Mouse (Mus musculus) embryo, embryonic 11 days (tissue): ENCODE measurements around the gene Adgrv1.

Experiments used
- DNase-seq: peaks from one replicate; pipeline ENCODE4 v3.0.0-alpha.2; 2015

Gene Adgrv1

DNA sequence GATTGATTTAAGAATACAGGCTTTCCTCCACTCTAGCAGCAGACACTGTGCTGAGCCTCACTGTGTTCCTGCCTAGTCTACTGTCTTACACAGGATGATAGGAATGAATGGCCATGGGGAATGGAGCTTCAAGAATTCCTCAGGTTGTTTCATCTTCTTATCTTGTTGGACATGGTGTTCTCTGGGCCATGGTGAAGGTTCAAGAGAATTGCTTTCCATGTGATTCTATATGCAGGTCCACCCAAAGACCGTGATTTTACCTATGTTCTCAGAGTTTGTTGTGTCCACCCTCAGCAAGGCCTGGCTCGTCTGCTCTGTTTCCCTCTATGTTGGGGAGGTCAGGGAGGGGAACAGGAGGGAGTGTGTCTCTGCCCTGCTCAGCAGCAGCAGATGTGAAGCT lies 26.0 kb downstream of the Adgrv1 start:
- DNase-seq: no peak

DNA sequence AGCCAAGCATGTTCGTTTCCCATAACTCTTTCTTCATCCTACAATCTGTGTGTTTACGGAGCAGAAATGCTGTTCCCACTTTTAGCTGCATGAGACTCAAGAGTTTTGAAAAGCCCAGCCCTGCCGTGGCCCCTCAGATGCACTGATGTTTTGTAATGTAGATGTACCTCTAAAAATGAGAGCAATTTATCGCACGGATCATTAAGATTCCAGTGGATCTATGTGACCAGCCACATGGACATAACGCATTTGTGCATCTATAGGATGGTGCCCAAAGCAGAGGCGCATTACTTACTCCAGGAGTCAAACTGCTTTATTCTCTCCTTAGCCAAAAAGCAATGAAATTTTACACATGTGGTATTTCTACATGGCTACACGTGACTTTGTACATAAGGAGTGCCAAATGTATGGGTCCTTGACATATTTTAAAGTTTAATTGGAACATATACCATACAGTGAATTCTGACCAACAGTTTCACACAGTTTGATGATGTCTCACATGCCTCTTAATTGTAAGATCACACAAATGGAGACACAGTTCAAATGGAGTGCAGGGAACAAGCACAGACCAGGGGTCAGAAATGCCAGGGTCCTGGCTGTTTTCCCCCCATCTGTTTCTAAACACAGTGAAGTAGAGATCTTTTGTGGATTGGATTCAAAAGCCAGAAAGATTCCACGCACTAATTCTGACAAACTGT lies 35.9 kb downstream of the Adgrv1 start:
- peak; percentile 44 for DNase-seq

DNA sequence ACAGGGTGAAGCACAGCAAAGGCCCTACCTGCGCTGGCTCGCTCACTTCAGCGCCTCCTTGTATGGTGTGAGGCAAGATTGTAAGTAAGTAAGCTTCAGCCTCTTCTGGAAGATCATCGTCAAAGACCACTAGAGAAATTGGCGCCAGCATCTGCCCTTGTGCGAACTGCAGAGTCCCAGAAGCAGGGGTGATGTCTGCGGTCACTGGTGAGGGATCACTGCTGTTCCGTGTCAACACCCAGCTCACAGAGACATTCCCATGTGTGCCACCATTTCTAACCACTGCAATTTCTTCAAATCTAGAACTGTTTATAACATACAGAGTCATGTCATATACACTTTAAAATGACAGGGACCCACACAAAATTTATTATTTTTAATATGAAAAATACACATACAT lies 54.3 kb downstream of the Adgrv1 start:
- no peak for DNase-seq

DNA sequence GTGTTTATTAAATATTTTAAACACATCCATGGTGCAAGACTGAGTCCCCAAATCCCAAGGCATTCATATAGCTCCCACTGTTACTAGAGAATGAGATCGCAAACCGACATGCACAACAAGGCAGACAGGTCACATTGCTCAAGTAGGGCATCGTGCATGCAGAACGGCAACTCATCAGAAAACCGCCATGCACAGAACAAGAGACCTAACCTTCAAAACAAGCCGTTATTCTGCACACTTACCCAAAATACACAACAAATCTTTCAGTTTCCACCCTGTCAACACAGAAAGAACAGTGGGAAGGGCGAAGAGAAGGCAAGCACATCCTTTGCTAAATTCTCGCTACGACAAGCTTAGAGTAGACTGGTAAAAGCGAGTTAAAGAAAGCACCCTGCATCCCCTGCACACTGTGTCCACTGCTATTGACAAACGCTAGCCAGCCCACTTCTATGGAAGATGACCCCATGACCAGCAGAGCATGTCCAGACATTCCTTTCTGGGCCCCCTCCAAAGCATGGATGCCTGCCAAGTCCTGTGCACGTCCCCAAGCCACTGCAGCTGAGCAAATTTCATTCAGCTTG lies 62.6 kb downstream of the Adgrv1 start:
- peak; percentile 68 for DNase-seq

DNA sequence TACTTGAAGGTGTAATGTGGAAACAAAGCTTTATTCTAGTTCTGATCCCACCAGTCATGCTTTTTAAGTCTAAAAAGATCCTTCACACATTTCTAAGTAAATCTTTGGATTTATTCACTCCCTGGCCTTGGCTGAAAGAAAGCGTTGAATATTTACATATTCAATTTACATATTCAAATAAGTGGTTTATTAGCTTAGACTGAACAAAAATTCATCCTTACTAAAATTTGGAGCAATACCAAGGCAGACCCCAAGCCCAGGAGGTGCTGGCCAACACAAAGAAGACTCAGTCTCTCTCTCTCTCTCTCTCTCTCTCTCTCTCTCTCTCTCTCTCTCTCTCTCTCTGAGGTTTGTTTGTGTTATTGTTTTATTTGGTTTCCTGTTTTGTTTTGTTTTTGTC lies 82.9 kb downstream of the Adgrv1 start:
- no peak for DNase-seq

DNA sequence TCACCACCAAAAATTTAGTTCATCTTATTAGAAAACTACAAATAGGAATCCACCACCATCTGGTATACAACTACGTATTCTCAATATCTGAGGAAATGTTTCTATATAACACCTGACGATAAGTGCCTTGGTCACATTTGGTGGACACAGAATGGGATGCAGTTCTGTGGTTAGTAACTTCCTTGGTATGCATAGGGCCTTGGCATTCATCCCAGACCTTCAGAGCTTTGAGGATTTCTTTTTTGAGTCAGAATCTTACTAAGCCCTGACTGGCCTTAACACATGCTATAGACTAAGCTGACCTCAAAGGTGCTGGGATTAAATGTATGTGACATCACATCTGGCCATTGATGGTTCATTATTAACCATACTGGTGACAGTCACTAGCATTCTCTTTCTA lies 98.0 kb downstream of the Adgrv1 start:
- no peak for DNase-seq

DNA sequence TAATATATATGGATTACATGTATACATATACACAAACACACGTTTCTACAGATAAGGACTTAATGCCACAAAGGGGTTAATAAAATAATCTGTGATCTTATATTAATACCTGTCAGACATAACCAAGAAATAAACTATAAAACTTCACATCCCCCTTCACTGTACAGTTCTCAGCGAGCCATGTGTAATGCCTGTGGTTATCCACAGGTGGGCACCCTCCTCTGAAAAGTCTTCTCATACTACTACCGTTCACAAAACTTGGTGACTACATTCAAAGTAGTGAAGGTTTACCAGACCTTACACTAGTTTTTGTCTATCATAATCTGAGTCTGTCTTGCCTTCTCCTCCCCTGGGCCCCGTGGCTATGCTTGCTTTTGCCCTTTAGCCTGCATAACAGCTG lies 106.3 kb downstream of the Adgrv1 start:
- peak; percentile 22 for DNase-seq

DNA sequence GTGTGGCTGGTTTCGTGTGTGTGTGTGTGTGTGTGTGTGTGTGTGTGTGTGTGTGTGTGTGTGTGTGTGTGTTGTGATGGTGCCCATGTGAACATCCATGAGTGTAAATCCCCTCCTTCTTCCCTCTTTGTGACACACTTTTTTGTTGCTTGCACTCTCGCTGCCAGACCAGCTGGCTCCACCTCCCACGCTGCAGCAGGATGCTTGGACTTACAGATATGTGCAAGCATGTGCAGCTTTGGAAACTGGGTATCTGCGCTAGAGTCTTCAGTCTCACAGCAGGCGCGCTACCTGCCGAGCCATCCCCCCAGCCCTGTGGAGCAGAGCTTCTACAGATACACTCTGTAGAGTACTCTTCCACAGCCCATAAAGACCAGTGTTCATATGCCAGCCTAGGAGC lies 122.8 kb downstream of the Adgrv1 start:
- DNase-seq: no peak

DNA sequence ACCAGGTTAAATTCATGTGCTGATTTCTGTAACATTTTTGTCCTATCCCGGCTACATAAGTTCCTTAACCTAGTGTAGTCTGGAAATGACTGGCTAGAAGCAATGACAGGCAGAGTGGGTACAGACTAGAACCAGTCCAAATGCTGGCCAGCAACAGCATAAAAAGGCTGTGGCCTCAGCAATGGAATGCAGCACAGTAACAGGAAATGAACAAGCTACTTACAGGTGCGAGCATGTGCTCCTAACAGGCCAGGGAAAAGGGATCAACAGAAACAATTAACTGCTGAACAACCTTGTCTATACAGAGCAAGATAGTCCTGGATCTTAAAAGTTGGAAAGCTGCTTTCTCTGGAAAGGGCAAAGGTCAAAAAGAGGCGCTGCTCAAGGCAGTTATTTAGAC lies 135.9 kb downstream of the Adgrv1 start:
- DNase-seq: no peak

DNA sequence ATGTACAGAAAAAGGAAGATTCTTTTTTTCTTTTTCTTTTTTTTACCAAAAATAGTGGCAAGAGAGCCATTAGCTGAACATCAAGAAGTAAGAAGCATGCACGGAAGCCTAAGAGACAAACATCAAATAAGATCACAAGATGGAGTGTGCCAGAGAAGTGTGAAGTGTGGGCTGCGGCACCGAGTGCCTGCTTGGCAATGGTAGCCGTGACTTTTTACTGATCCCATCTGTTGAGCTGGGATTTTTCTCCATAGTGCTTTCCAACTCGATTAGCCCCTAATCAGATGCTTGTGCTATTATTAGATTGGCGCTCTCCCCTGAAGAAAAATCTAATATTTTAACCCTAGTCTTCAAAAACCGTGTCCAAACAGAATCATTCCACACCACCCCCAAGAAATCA lies 141.0 kb downstream of the Adgrv1 start:
- no peak for DNase-seq

DNA sequence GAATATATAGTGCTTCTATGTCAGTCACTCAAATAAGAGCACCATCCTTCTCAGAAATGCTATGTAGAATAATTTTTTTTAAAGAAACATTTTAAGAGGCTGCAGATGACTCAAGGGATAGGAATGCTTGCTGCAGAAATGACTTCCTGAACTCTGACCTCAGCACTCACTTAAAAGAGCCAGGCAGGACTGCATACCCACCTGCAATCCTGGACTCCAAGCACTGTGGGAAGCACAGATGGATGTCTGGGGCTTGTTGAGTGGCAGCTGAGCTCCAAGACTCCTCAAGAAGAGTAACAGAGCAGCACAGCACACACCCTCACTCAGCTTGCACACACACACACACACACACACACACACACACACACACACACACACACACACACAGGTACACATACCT lies 146.0 kb downstream of the Adgrv1 start:
- peak; percentile 18 for DNase-seq

DNA sequence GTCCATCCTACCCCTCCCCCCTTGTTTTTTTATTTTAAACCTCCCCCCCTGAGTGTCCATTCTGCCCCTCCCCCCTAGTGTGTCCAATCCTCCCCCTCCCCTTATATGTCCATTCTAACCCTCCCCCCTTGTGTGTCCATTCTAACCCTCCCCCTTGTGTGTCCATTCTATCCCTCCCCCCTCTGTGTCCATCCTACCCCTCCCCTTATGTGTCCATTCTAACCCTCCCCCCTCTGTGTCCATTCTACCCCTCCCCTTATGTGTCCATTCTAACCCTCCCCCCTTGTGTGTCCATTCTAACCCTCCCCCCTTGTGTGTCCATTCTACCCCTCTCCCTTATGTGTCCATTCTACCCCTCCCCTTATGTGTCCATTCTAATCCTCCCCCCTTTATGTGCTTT lies 159.2 kb downstream of the Adgrv1 start:
- DNase-seq: no peak

DNA sequence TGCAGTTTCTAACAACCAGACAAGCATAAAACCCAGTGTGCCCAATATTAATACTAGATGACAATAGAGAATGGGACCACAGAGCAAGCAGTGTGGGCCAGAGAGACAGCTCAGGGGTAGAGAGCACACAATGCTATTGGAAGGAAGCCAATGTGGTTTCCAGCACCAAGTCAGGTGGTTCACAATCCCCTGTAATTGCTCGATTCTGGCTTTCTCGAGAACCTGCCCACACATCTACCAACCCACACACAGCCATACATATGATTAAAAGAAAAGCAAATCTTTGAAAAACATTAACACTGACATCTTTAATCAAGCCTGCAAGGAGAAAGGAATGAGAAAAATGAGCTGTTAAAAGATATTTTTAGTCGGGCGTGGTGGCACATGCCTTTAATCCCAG lies 166.3 kb downstream of the Adgrv1 start:
- no peak for DNase-seq

DNA sequence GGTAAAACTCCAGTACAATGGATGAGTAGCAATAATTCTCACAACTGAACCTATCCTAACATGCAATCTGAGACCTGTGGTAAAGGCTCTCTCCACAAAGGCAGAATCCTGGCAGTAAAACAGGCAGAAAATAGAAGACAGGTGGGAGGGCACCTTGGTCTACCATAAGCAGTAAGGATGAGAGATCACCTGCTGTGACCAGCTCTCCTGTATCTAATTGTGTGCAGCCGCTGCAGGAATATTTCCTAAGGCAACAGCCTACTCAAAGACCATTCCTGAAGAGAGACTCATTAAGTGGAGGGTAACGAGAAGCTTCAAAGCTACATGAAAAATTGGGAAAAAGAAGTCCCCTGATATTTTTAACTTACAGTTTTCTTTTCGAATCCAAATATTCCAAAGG lies 167.2 kb downstream of the Adgrv1 start:
- DNase-seq: no peak

DNA sequence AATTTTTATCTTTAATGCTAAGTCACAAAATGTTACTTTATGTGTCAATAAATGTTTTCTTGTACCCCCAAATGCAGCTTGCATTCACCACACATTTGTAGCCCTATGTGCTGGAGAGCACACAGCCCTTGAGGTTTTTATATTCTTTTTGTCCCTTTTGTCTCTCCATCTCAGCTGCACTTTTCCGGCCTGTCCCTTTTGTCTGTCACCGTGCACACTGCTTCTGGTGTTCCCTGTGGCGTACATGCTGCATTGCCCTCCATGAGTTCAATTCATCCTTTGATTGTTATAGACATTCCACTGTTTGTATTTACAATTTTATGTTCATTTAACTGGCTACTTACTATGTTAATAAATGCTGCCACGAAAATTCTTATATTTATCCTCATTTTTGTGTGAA lies 183.3 kb downstream of the Adgrv1 start:
- DNase-seq: no peak

DNA sequence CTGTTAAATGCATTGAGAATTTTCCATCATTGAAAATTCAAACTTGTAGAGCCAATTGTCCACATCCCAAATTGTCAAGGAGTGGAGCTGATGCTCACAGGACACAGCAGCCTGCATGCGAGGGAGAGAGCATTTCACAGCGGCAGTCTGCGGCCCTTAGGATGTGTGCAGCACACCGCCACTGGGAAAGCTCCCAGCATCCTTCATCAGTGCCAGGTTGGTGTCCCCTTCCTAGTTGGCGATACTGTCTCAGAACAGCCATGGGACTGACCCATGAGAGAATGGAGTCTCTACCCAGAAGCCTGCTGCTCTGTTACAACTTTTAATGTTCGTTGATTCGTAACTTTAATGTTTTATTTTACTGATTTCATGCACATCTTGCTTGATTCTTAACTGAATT lies 183.8 kb downstream of the Adgrv1 start:
- DNase-seq: no peak

DNA sequence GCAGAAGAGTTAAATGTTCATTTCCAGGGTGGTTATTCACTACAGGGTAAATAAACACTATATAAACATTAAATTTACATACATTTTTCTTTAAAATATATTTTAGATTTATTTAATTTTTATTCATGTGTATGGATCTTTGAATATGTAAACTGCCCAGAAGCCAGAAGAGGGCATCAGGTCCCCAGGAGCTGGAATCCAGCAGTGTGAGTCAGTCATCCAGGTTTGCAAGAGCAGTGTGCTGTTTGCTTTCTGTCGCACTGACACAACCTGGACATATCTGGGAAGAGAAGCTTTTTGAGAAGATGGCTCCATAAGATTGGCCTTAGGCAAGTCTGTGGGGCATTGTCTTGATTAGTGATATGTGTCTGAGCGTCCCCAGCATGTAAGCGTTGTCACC lies 191.5 kb downstream of the Adgrv1 start:
- DNase-seq: no peak

DNA sequence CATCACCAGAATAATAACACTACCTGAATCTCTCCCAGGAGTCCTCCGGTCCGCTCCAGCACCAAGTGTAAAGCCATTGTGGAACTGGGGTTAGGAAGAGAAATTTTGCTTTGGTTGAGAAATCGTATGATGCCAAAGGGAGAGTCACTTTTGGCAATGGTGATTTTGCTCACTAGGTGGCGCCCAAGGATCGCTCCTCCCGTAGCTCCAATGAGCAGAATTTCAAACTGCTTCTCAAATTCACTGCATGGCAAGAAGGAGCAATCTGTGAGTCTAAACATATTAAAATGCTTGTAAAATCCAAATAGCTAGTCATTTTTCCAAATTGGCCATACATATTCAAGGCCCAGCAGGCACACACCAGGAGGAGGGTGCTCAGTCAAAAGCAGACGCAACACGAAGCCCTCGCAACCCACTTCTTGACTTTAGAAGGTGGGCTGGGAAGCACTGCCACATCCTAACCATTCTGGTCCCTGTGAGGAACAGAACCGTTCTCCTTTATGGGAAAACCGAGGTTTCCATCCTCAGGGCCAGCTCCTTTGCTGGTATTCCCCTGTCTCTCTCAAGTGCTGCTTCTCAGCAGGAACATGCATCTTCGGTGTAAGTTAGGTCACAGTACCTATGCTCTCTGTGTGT lies 193.4 kb downstream of the Adgrv1 start:
- DNase-seq: peak; percentile 76

DNA sequence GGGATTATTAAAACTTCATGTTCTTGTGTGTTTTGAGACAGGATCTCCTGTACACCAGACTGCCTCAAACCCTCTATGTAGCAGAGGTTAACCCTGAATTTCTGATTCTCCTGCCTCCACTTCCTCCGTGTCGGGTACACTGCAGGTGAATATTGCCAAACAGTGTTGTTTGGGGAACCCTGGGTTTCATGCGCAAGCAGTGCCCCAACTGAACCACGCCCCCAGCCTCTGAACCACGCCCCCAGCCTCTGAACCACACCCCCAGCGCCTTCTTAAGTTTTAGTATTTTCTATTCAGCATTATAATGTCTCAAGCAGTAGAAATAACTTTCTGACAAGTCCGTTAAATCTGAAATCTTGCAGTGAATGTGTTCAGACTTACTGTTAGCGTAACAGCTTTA lies 195.9 kb downstream of the Adgrv1 start:
- DNase-seq: no peak

DNA sequence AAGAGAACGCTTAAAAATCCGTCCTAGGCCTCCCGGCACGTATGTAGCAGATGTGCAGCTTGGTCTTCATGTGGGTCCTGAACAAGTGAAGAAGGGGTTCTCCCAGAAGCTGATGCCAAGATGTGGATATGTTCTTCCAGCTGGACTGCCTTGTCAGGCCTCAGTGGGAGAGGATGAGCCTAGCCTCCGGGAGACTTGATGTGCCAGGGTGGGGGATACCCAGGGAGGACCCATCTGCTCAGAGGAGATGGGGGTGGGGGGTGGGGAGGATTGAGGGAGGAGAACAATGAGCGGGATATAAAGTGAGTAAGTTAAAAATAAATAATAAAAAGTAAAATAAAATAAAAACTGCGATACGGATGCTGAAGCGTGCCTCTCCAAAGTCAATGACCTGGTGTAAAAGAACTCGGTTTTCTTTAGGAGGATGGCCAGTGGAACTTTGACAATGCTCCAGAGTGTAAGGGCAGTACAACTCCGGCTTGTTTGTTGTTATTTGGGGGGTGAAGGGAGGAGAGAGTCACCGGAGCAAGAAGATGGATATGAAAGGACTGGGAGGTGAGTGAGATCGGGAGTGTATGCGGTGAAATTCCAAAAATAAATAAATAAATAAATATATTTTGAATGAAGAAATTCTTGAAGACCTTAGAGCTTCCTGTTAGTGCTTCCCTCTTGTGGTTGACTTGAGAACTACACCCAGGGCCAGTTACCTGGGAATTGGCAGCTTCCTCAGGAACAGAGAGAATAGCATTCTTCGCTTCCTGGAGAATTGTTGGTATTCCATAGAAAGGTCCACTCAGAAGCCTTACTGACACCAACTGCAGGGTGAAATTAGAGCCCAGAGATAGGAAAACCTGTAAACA lies 205.8 kb downstream of the Adgrv1 start:
- peak; percentile 58 for DNase-seq

DNA sequence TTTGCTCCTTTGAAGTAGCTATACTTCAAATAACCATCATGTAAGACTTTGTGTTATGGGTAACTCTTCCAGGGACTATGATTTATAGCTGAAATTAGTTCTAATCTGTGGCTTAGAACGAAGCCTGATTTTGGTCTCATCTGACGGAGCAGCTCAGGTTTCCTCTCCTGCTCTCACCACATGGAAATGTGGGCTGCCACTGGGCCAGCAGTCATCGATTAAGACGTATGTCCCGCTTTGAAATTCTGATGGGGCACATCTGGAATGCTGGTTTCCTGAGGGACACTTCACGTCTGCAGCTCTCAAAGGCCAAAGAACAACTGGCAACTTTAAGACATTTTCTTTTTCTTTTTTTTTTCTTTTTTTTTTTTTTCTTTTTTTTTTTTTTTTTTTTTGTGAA lies 207.8 kb downstream of the Adgrv1 start:
- DNase-seq: peak; percentile 54

DNA sequence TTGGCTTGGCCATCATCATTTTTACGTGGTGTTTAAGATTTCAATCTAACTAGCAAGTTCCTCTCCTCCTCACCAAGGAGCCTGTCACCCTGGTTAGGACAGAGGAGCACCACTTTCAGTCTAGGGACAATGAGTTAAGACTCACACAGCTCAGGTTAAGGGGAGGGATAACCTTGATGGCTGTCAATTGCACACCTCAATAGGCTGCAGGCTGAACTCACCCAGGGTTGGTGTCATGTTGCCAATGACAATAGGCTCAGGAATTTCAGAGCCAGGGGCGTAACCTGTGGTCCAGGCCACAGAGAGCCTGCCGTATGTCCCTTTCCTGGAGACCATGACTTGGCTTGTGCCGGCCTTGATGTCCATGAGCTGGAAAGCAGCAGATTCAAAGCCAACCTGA lies 209.0 kb downstream of the Adgrv1 start:
- no peak for DNase-seq

DNA sequence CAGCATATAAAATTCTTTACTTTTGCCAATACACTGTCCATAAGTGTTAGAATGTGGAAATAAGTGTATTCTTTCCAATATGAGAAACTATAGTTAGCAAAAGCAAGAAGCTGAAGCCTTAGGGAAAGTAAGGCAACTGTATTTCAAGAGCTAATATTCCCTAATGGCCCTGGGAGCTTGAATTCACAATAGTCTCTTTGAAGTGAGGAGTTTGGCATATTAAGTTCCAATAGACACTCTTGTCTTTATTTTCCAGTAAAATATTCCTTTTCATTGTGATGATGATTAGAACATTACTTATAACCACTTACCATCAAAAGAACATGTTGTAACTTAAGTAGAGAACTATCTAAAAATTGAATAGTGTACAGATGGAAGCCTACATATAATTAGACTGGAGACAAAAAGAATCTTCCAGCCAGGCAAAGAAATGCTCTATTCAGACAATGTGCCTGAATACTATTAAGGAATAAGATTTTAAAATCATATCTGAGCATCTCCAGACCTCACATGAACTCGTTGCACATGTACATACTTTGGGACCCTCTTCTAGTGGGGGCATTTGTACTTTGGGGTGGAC lies 225.0 kb downstream of the Adgrv1 start:
- DNase-seq: no peak
